Mouse (Mus musculus): ENCODE results near the gene Msi1. TPM values are rescaled to one million over a fixed set of nuclear protein-coding genes. Genes with fewer than 3 reads are reported as not detected.
"Not testable (repeated sequence)": the region's sequence is repeated elsewhere in the genome, so short reads cannot be mapped to it uniquely, and the experiment has no call there.

The Msi1 gene
- polyA plus RNA-seq, 2 experiments from 2014 or later: not detected

DNA sequence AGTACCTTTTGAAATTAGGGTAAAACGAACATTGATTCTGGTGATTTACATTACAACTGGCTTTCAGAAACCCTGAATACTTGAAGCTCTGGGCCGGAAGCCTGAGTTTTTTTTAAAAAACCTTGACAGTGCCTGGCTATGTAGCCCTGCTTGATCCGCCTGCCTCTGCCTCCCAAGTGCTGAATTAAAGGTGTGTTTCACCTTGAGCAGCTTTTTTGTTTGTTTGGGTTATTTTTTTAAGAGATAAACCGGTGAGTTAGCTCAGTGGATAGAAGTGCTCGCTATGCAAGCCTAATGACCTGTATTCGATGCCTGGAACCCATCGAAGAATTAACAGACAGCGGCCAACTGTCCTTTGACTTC, 61.2 kb downstream of the Msi1 start:
- peak; percentile 33 for ATAC-seq

DNA sequence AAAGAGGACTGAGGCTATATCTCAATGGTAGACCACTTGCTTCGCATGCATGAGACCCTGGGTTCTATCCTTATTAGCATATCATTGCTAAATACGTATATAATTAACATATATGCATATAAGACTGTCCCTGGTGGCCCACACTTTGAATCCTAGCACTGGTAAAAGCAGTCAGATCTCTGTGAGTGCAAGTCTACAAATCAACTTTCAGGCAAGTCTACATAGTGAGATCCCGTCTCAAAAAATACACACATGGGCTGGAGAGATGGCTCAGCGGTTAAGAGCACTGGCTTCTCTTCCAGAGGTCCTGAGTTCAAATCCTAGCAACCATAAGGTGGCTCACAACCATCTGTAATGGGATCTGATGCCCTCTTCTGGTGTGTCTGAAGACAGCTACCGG, 61.7 kb downstream of the Msi1 start:
- ATAC-seq: no peak

DNA sequence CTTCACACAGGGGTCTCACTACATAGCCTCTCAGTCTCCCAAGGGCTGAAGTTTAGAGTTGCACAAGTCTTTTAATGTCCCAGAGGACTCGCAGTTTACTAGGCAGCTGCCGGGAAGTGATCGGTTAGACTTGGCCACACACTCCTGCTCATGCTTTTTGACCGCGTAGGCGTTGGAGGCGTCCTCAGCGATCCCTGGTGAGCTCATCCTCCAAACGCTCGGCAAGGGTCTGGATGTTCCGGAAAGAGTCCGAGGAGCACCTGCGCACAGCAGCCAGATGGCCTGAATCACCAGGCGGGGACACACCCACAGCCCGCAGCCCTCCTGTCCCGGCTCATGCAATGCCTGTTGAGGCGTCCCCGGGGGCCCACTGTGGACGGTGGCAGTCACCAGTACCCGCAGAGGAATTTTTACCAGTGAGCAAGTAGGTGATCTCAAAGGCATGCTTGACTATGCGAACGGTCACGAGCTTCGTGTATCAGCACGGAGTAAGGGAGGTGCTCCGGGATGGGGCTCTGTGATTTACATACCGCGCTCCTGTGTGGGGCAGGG, 62.4 kb downstream of the Msi1 start:
- no peak for ATAC-seq

GRCm38 (mm10) chr5:115492711-115493335, 63.4 kb downstream of the Msi1 start:
- ATAC-seq: no peak

GRCm38 (mm10) chr5:115493441-115493840, 64.0 kb downstream of the Msi1 start:
- no peak for ATAC-seq

GRCm38 (mm10) chr5:115495618-115496017, 66.2 kb downstream of the Msi1 start:
- ATAC-seq: not testable (repeated sequence)

- no peak for ATAC-seq
Observed at GRCm38 (mm10) chr5:115497033-115497432, 67.6 kb downstream of the Msi1 start.

DNA sequence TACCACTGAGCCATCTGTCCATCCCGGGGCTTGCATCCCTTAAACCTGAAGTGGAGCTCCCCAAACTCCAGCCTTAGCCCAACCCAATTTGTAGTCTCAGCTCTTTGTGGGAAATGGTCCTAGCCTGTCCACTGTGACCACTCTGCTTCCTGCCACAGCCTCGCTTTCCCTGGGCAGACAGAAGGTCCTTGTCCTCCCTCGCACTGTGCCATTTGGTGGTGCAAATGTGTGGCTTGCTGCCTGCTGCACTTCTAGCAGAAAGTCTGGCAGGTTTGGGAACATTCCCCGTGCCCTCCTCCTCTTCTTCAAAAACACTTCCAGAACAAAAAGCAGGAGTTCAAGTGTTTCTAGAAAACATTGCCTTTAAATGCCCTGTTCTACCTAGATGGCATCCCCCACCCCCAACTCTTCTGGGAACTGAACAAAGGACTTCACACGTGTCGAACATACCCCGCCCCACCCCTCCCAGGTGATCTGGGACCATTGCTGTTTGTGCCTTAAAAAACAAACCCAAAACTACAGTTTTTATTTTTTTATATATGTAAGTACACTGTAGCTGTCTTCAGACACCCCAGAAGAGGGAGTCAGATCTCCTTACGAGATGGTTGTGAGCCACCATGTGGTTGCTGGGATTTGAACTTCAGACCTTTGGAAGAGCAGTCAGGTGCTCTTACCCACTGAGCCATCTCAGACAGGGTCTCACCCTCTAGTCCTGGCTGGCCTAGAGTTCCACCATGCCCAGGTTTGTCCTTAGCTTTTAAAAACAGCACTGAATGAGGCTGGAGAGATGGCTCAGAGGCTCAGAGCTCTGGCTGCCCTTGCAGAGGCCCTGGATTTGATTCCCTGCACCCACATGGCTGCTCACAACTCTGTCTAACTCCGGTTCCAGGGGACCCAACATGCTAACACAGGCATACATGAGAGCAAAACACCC, 69.2 kb downstream of the Msi1 start:
- ATAC-seq: no peak

GRCm38 (mm10) chr5:115500383-115500935, 71.1 kb downstream of the Msi1 start:
- ATAC-seq: no peak

GRCm38 (mm10) chr5:115503035-115503434, 73.6 kb downstream of the Msi1 start:
- no peak for ATAC-seq

Other genes with a start within 250 kb of the Msi1 start
- gene Cabp1, start 235.2 kb upstream of the Msi1 start, polyA plus RNA-seq (2017; shearing (Covaris generic)): under 1 TPM in 1 of 2 experiments, not detected in 1; 0.54 TPM
- gene Pop5, start 193.8 kb upstream of the Msi1 start, polyA plus RNA-seq (2017; shearing (Covaris generic)): 100 to 1,000 TPM; 122 to 135 TPM
- 10 to 100 TPM; 30.8 to 33.1 TPM for gene Rnf10, start 156.7 kb upstream of the Msi1 start, polyA plus RNA-seq (2017; shearing (Covaris generic))
- gene Coq5, start 149.9 kb upstream of the Msi1 start, polyA plus RNA-seq (2017; shearing (Covaris generic)): 10 to 100 TPM; 27.2 to 34.4 TPM
- gene Dynll1, start 128.6 kb upstream of the Msi1 start, polyA plus RNA-seq (2017; shearing (Covaris generic)): 100 to 1,000 TPM; 459 to 496 TPM
- gene Srsf9, start 102.4 kb upstream of the Msi1 start, polyA plus RNA-seq (2017; shearing (Covaris generic)): 10 to 100 TPM; 17.9 to 23.8 TPM
- gene Gatc, start 88.4 kb upstream of the Msi1 start, polyA plus RNA-seq (2017; shearing (Covaris generic)): 10 to 100 TPM; 11.3 to 12.0 TPM
- 10 to 100 TPM; 42.3 to 45.6 TPM for gene Triap1, start 88.4 kb upstream of the Msi1 start, polyA plus RNA-seq (2017; shearing (Covaris generic))
- 100 to 1,000 TPM; 589 to 624 TPM for gene Cox6a1, start 80.6 kb upstream of the Msi1 start, polyA plus RNA-seq (2017; shearing (Covaris generic))
- not detected for gene Pla2g1b, start 36.7 kb downstream of the Msi1 start, polyA plus RNA-seq (2017; shearing (Covaris generic))
- 10 to 100 TPM; 10.4 to 14.9 TPM for gene Sirt4, start 55.1 kb downstream of the Msi1 start, polyA plus RNA-seq (2017; shearing (Covaris generic))
- 10 to 100 TPM; 14.5 to 21.0 TPM for gene Pxn, start 77.1 kb downstream of the Msi1 start, polyA plus RNA-seq (2017; shearing (Covaris generic))
- 1,000 to 10,000 TPM; 4,414 to 4,537 TPM for gene Rplp0, start 129.9 kb downstream of the Msi1 start, polyA plus RNA-seq (2017; shearing (Covaris generic))
- 10 to 100 TPM; 22.2 to 30.6 TPM for gene Gcn1l1, start 135.7 kb downstream of the Msi1 start, polyA plus RNA-seq (2017; shearing (Covaris generic))
- gene Rab35, start 202.3 kb downstream of the Msi1 start, polyA plus RNA-seq (2017; shearing (Covaris generic)): 1 to 10 TPM; 8.0 to 8.5 TPM